16 mouse cellular contexts compared by ENCODE assay signal in the genomic region with DNA sequence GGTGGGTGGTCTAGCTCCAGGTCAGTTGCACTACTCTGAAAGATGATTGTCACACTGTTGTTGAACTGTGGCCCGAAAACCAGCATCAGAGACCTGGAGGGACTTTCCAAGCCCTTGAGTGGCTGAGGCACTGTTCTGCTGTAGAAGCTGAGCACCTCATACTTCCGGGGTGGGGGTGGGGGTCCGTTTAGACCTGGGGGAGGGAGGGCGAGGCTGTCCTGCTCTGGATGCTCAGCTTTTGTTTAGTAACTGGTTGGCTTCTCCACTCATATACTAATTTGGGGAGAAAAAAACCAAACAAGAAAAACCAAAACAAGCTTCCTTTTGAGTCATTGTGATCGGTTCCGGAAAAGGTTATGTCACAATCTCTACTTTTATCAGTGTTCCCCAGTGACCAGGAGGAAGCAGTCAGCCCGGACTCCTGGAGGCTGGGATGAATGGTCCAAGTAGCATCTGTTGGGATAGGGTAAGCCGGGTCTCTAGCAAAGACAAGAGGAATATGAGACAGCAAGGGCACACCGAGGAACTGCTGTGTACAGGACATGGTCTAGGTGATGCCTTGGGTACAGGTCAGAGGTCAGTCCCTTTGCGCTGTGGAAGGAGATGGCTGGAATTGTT. TPM values are rescaled to one million over a fixed set of nuclear protein-coding genes. Genes with fewer than 3 reads are reported as not detected.
A peak's percentile ranks its signal among the peaks of the same experiment; 100 is the strongest.
DNase-seq lines count a peak whose midpoint lies in the region; ATAC-seq lines count a peak whose summit lies in the region.
"Had no signal": no experiment of that assay in that cellular context is flagged by ENCODE, and none has a peak within 500 bp of the region (broad histone marks: within the 10 kb centered on the region; RNA-seq: fewer than 3 reads in every experiment).

No protein-coding gene starts in this region.

- H3K4me1 ChIP-seq in liver, embryonic 15.5 days (replicated peaks): no peaks in the 10 kb centered on the region
- no peaks in the 10 kb centered on the region for H3K4me1 ChIP-seq in liver, embryonic 11.5 days (replicated peaks; ENCODE audit: control insufficient read depth, insufficient read depth, low read length)
- H3K4me1 ChIP-seq: forebrain, embryonic 15.5 days had no signal

- 0 out of 2 replicates have a peak overlapping the region, but pooled peaks have one; percentile 10 for H3K4me2 ChIP-seq in liver, embryonic 15.5 days
- no peak overlapping the region for H3K4me2 ChIP-seq in liver, embryonic 11.5 days
- H3K4me2 ChIP-seq: forebrain, embryonic 15.5 days; intestine, embryonic 15.5 days had no signal

- H3K9me3 ChIP-seq in liver, embryonic 15.5 days (replicated peaks): no peaks in the 10 kb centered on the region
- H3K9me3 ChIP-seq in liver, embryonic 11.5 days (ENCODE audit: control insufficient read depth, low read length): no peaks in the 10 kb centered on the region
- H3K9me3 ChIP-seq: forebrain, embryonic 15.5 days; intestine, embryonic 15.5 days; limb, embryonic 10.5 days had no signal

- no peak for DNase-seq in liver, embryonic 11.5 days (ENCODE audit: low spot score)
- DNase-seq in CD4-positive, CD25-positive, alpha-beta regulatory T cell, adult 2 months (ENCODE audit: low read depth, low spot score): peak; percentile 88
- peak; percentile 39 for DNase-seq in c-Kit-positive CD71-negative TER-119-negative erythroid progenitor cells, embryonic 14.5 days (ENCODE audit: low read depth)
- DNase-seq in natural killer cell, adult 2 months (ENCODE audit: low spot score in 2 of 2): peak; percentile 64 to 75
- DNase-seq in gastrocnemius, postnatal 10 days: no peak
- no peak for DNase-seq in embryo, embryonic 10 days (ENCODE audit: low spot score)
- DNase-seq: adrenal gland, adult 8-10 months; cerebellum, adult 11-12 months; right cerebral cortex, postnatal 4 days had no signal

- no peak overlapping the region for H3K9ac ChIP-seq in liver, embryonic 15.5 days
- no peak overlapping the region for H3K9ac ChIP-seq in liver, embryonic 11.5 days (ENCODE audit: low read depth, low read length)
- H3K9ac ChIP-seq: forebrain, embryonic 15.5 days; intestine, embryonic 15.5 days had no signal

- no peaks in the 10 kb centered on the region for H3K36me3 ChIP-seq in liver, embryonic 15.5 days (replicated peaks)
- H3K36me3 ChIP-seq in liver, embryonic 11.5 days (ENCODE audit: control insufficient read depth, insufficient read depth, low read length): no peaks in the 10 kb centered on the region
- H3K36me3 ChIP-seq: forebrain, embryonic 15.5 days; intestine, embryonic 15.5 days; limb, embryonic 10.5 days had no signal

- ATAC-seq in liver, embryonic 15.5 days (ENCODE audit: insufficient read depth): no peak
- ATAC-seq in liver, embryonic 11.5 days (replicated peaks; ENCODE audit: low FRiP score): no peak
- ATAC-seq: forebrain, embryonic 15.5 days; intestine, embryonic 15.5 days had no signal

- 0 out of 2 replicates have a peak, but pooled peaks cover 4% of the 10 kb centered on the region for H3K27me3 ChIP-seq in liver, embryonic 15.5 days
- no peaks in the 10 kb centered on the region for H3K27me3 ChIP-seq in liver, embryonic 11.5 days (replicated peaks; ENCODE audit: control insufficient read depth, insufficient read depth, low read length)
- H3K27me3 ChIP-seq: forebrain, embryonic 15.5 days; intestine, embryonic 15.5 days had no signal

- 26% methylated on average over 10 of the region's 10 CpGs for WGBS in liver, embryonic 15.5 days (ENCODE audit: insufficient replicate concordance)
- WGBS in liver, embryonic 11.5 days: 48% methylated on average over 10 of the region's 10 CpGs

- no peak overlapping the region for H3K27ac ChIP-seq in liver, embryonic 15.5 days (replicated peaks)
- H3K27ac ChIP-seq in liver, embryonic 11.5 days (ENCODE audit: low read depth, low read length): no peak overlapping the region
- H3K27ac ChIP-seq: forebrain, embryonic 15.5 days; intestine, embryonic 15.5 days; limb, embryonic 10.5 days had no signal

- no peak overlapping the region for H3K4me3 ChIP-seq in liver, embryonic 15.5 days (replicated peaks)
- no peak overlapping the region for H3K4me3 ChIP-seq in liver, embryonic 11.5 days (ENCODE audit: low read depth, low read length)
- H3K4me3 ChIP-seq: forebrain, embryonic 15.5 days; intestine, embryonic 15.5 days; limb, embryonic 10.5 days had no signal

RNA-seq across cellular contexts. Expression of a gene that starts 17.5 kb away (rescaled TPM):
- polyA plus RNA-seq in liver, embryonic 15.5 days (2015; fragmentation: Nextera tagmentation; extraction: Ambion mirVana): 2.2 TPM in 2 replicates
- 3.5 and 4.2 TPM in 2 replicates for polyA plus RNA-seq in liver, embryonic 11.5 days (2014; fragmentation: Nextera tagmentation; extraction: Ambion mirVana)
- 1 to 10 TPM; 2.0 to 2.3 TPM for total RNA-seq in gastrocnemius, postnatal 10 days (2021)

RNA-seq across cellular contexts. Expression of a gene that starts 43.1 kb away (rescaled TPM):
- polyA plus RNA-seq in liver, embryonic 15.5 days (2015; fragmentation: Nextera tagmentation; extraction: Ambion mirVana): not detected in 2 replicates
- polyA plus RNA-seq in liver, embryonic 11.5 days (2014; fragmentation: Nextera tagmentation; extraction: Ambion mirVana): 0.16 and 0.51 TPM in 2 replicates
- total RNA-seq in gastrocnemius, postnatal 10 days (2021): not detected
- total RNA-seq: adrenal gland, adult 8-10 months; megakaryocyte-erythroid progenitor cell, adult 5-6 weeks had no signal

RNA-seq across cellular contexts. Expression of a gene that starts 44.8 kb away (rescaled TPM):
- not detected in 2 replicates for polyA plus RNA-seq in liver, embryonic 15.5 days (2015; fragmentation: Nextera tagmentation; extraction: Ambion mirVana)
- not detected in 2 replicates for polyA plus RNA-seq in liver, embryonic 11.5 days (2014; fragmentation: Nextera tagmentation; extraction: Ambion mirVana)
- total RNA-seq in gastrocnemius, postnatal 10 days (2021): not detected
- total RNA-seq: megakaryocyte-erythroid progenitor cell, adult 5-6 weeks had no signal
- polyA plus RNA-seq: embryonic facial prominence, embryonic 11.5 days; forebrain, embryonic 15.5 days; limb, embryonic 10.5 days; neural tube, embryonic 14.5 days had no signal

Comparison
In these comparisons a context has a peak if more than half of its experiments do, and no peak if none do; other contexts are left out.
1. DNase-seq: peak in CD4-positive, CD25-positive, alpha-beta regulatory T cell, adult 2 months (single experiment), c-Kit-positive CD71-negative TER-119-negative erythroid progenitor cells, embryonic 14.5 days (single experiment) and natural killer cell, adult 2 months (2 of 2); none in liver, embryonic 11.5 days (single experiment), gastrocnemius, postnatal 10 days (single experiment) and embryo, embryonic 10 days (single experiment).